Mouse (Mus musculus): ENCODE measurements at regions not wholly inside any gene's neighbourhood (a gene's known extent, or its start where the extent isn't known, plus 50 kb on each side); places are given as distances from the start of the nearest gene placed in this dataset.
A peak's percentile ranks its signal among the peaks of the same experiment; 100 is the strongest.
"Not testable (repeated sequence)": the region's sequence is repeated elsewhere in the genome, so short reads cannot be mapped to it uniquely, and the experiment has no call there.

GRCm38 (mm10) chr9:43857988-43858387 lies 114.2 kb downstream of the Nectin1 start:
- no peak for DNase-seq (ENCODE audit: low read depth, low spot score)

- DNase-seq (ENCODE audit: low read depth, low spot score) = no peak
Measured at GRCm38 (mm10) chr9:43858761-43859160, 115.0 kb downstream of the Nectin1 start.

GRCm38 (mm10) chr9:43860264-43860663 lies 116.5 kb downstream of the Nectin1 start:
- DNase-seq (ENCODE audit: low read depth, low spot score) = no peak

GRCm38 (mm10) chr9:43861375-43861774 lies 117.6 kb downstream of the Nectin1 start:
- DNase-seq (ENCODE audit: low read depth, low spot score) = no peak

GRCm38 (mm10) chr9:43862034-43862433 lies 118.2 kb downstream of the Nectin1 start:
- DNase-seq (ENCODE audit: low read depth, low spot score) = not testable (repeated sequence)

- DNase-seq (ENCODE audit: low read depth, low spot score) = peak; percentile 42
Measured at GRCm38 (mm10) chr9:43863609-43864397, 120.0 kb downstream of the Nectin1 start.

GRCm38 (mm10) chr9:43866802-43867201 lies 123.0 kb downstream of the Nectin1 start:
- no peak for DNase-seq (ENCODE audit: low read depth, low spot score)

GRCm38 (mm10) chr9:43873841-43874240 lies 130.1 kb downstream of the Nectin1 start:
- DNase-seq (ENCODE audit: low read depth, low spot score) = no peak

GRCm38 (mm10) chr9:43874332-43874731 lies 130.5 kb downstream of the Nectin1 start:
- no peak for DNase-seq (ENCODE audit: low read depth, low spot score)

- no peak for DNase-seq (ENCODE audit: low read depth, low spot score)
Measured at GRCm38 (mm10) chr9:43879220-43879968, 135.6 kb downstream of the Nectin1 start.

GRCm38 (mm10) chr9:43879969-43880396 lies 136.2 kb downstream of the Nectin1 start:
- DNase-seq (ENCODE audit: low read depth, low spot score) = no peak

- no peak for DNase-seq (ENCODE audit: low read depth, low spot score)
Measured at GRCm38 (mm10) chr9:43893086-43893485, 149.3 kb downstream of the Nectin1 start.

GRCm38 (mm10) chr9:43899239-43899638 lies 143.9 kb upstream of the Thy1 start:
- no peak for DNase-seq (ENCODE audit: low read depth, low spot score)

GRCm38 (mm10) chr9:43908325-43908724 lies 134.9 kb upstream of the Thy1 start:
- no peak for DNase-seq (ENCODE audit: low read depth, low spot score)

- DNase-seq (ENCODE audit: low read depth, low spot score) = no peak
Measured at GRCm38 (mm10) chr9:43915015-43915414, 128.2 kb upstream of the Thy1 start.

GRCm38 (mm10) chr9:43917467-43917866 lies 125.7 kb upstream of the Thy1 start:
- no peak for DNase-seq (ENCODE audit: low read depth, low spot score)

- no peak for DNase-seq (ENCODE audit: low read depth, low spot score)
Measured at GRCm38 (mm10) chr9:43919010-43919409, 124.2 kb upstream of the Thy1 start.

- DNase-seq (ENCODE audit: low read depth, low spot score) = no peak
Measured at GRCm38 (mm10) chr9:43920053-43920754, 123.0 kb upstream of the Thy1 start.

GRCm38 (mm10) chr9:43922231-43922630 lies 121.0 kb upstream of the Thy1 start:
- no peak for DNase-seq (ENCODE audit: low read depth, low spot score)

GRCm38 (mm10) chr9:43923088-43923487 lies 120.1 kb upstream of the Thy1 start:
- DNase-seq (ENCODE audit: low read depth, low spot score) = no peak

GRCm38 (mm10) chr9:43924795-43925194 lies 118.4 kb upstream of the Thy1 start:
- no peak for DNase-seq (ENCODE audit: low read depth, low spot score)

Measured in brain, embryonic 18.5 days (tissue).